Mouse (Mus musculus) neutrophil, adult 5-6 weeks (primary cell): ENCODE results near the gene Stambpl1. TPM values are rescaled to one million over a fixed set of nuclear protein-coding genes. Genes with fewer than 3 reads are reported as not detected.

Experiments used
- ATAC-seq: fragments of 151-379, 151-347 bp; 2 replicates; pipeline ENCODE4 v1.8.0; 2017; ENCODE audit warnings: mild to moderate bottlenecking, moderate TSS enrichment; ENCODE audit not compliant: insufficient number of reproducible peaks, poor library complexity, low FRiP score, severe bottlenecking; ENCODE audit errors: extremely low read depth
- total RNA-seq: library from RNA; stranded (forward); fragments of 200-1000 nt; gene quantifications from 2 replicates; pipeline ENCODE4 v1.2.3, GENCODE M21; 2017

The Stambpl1 gene
- total RNA-seq, 1 experiment from 2014 or later, result 35.0 TPM

- ATAC-seq, result no peak
These were observed 73.7 kb downstream of the Stambpl1 start for GRCm38 (mm10) chr19:34265604-34266193.

- ATAC-seq, result no peak
These were observed 77.0 kb downstream of the Stambpl1 start for GRCm38 (mm10) chr19:34268991-34269390.

GRCm38 (mm10) chr19:34270106-34270726, 78.2 kb downstream of the Stambpl1 start:
- ATAC-seq, result peak; percentile 87

GRCm38 (mm10) chr19:34270824-34271464, 78.9 kb downstream of the Stambpl1 start:
- ATAC-seq, result no peak

- no peak for ATAC-seq
These were observed 81.0 kb downstream of the Stambpl1 start for GRCm38 (mm10) chr19:34273073-34273472.

GRCm38 (mm10) chr19:34278078-34278477, 86.0 kb downstream of the Stambpl1 start:
- ATAC-seq, result no peak

- no peak for ATAC-seq
These were observed 91.6 kb downstream of the Stambpl1 start for GRCm38 (mm10) chr19:34283614-34284013.

- ATAC-seq, result no peak
These were observed 92.4 kb downstream of the Stambpl1 start for GRCm38 (mm10) chr19:34284383-34284782.

- ATAC-seq, result no peak
These were observed 92.8 kb downstream of the Stambpl1 start for GRCm38 (mm10) chr19:34284826-34285225.

GRCm38 (mm10) chr19:34287221-34287620, 95.2 kb downstream of the Stambpl1 start:
- ATAC-seq, result no peak

- ATAC-seq, result no peak
These were observed 95.8 kb downstream of the Stambpl1 start for GRCm38 (mm10) chr19:34287656-34288415.

- ATAC-seq, result no peak
These were observed 96.7 kb downstream of the Stambpl1 start for GRCm38 (mm10) chr19:34288696-34289095.

Other genes starting within 250 kb of the Stambpl1 start
- gene Lipf, start 231.0 kb upstream of the Stambpl1 start, total RNA-seq, result not detected in 2 replicates
- not detected in 2 replicates for gene Lipk, start 183.9 kb upstream of the Stambpl1 start, total RNA-seq
- gene Lipn, start 124.9 kb upstream of the Stambpl1 start, total RNA-seq, result 0.74 TPM in 1 of 2 replicates, not detected in the other
- 0.37 TPM in 1 of 2 replicates, not detected in the other for gene Lipm, start 91.3 kb upstream of the Stambpl1 start, total RNA-seq
- 9.3 and 10.5 TPM in 2 replicates for gene Ankrd22, start 26.2 kb upstream of the Stambpl1 start, total RNA-seq
- 17.7 and 18.4 TPM in 2 replicates for gene Acta2, start 63.4 kb downstream of the Stambpl1 start, total RNA-seq
- gene Fas, start 98.4 kb downstream of the Stambpl1 start, total RNA-seq, result 63.4 and 64.6 TPM in 2 replicates